Comparison of ENCODE assay signal across 25 mouse cellular contexts in genomic region chr19:44815111-44815510, GRCm38 (mm10). TPM values are rescaled to one million over a fixed set of nuclear protein-coding genes. Genes with fewer than 3 reads are reported as not detected.
DNase-seq lines count a peak whose midpoint lies in the region; ATAC-seq lines count a peak whose summit lies in the region.
"Had no signal": no experiment of that assay in that cellular context is flagged by ENCODE, and none has a peak within 500 bp of the region (broad histone marks: within the 10 kb centered on the region; RNA-seq: fewer than 3 reads in every experiment).

No protein-coding gene starts in this region.

- no peak for ATAC-seq in hindbrain, embryonic 11.5 days (ENCODE audit: low FRiP score)
- ATAC-seq in hindbrain, embryonic 14.5 days (ENCODE audit: low FRiP score) = no peak
- ATAC-seq in inflammation-experienced regulatory T-cells, adult 6 months = no peak
- ATAC-seq: activated CD4-positive, CD25-positive, alpha-beta regulatory T cell, adult 4 months; forebrain, embryonic 13.5 days; forebrain, embryonic 16.5 days; hindbrain, embryonic 16.5 days had no signal

- peak overlapping the region; percentile 49; the same call in 1 of the 2 replicates for H3K27ac ChIP-seq in hindbrain, embryonic 11.5 days (ENCODE audit: low read depth, low read length)
- no peak overlapping the region for H3K27ac ChIP-seq in hindbrain, embryonic 14.5 days
- H3K27ac ChIP-seq: forebrain, embryonic 10.5 days; forebrain, embryonic 13.5 days; heart, adult 2 months; heart, embryonic 10.5 days; heart, embryonic 13.5 days; hindbrain, embryonic 12.5 days had no signal

- no peak overlapping the region for H3K4me2 ChIP-seq in hindbrain, embryonic 11.5 days (replicated peaks; ENCODE audit: low read depth, low read length)
- H3K4me2 ChIP-seq in hindbrain, embryonic 14.5 days (replicated peaks) = no peak overlapping the region
- H3K4me2 ChIP-seq: forebrain, embryonic 13.5 days; heart, embryonic 13.5 days; hindbrain, embryonic 12.5 days had no signal

- H3K9me3 ChIP-seq in hindbrain, embryonic 11.5 days (ENCODE audit: control insufficient read depth, low read length) = no peaks in the 10 kb centered on the region
- no peaks in the 10 kb centered on the region for H3K9me3 ChIP-seq in hindbrain, embryonic 14.5 days (ENCODE audit: control insufficient read depth, low read length)
- H3K9me3 ChIP-seq: forebrain, embryonic 10.5 days; forebrain, embryonic 13.5 days; heart, embryonic 10.5 days; heart, embryonic 13.5 days; hindbrain, embryonic 12.5 days had no signal

- peaks cover 8% of the 10 kb centered on the region; the same call in 1 of the 2 replicates for H3K27me3 ChIP-seq in hindbrain, embryonic 11.5 days (ENCODE audit: control insufficient read depth, insufficient read depth, low read length)
- peaks cover 4% of the 10 kb centered on the region; the same call in 1 of the 2 replicates for H3K27me3 ChIP-seq in hindbrain, embryonic 14.5 days (ENCODE audit: control insufficient read depth, insufficient read depth, low read length)

- H3K4me1 ChIP-seq in hindbrain, embryonic 11.5 days (replicated peaks; ENCODE audit: control insufficient read depth, insufficient read depth, low read length) = peaks cover 14% of the 10 kb centered on the region
- H3K4me1 ChIP-seq in hindbrain, embryonic 14.5 days (replicated peaks; ENCODE audit: control insufficient read depth, insufficient read depth, low read length) = peaks cover 14% of the 10 kb centered on the region
- H3K4me1 ChIP-seq: heart, embryonic 13.5 days had no signal

- H3K9ac ChIP-seq in hindbrain, embryonic 11.5 days (ENCODE audit: low read depth, low read length) = no peak overlapping the region
- H3K9ac ChIP-seq in hindbrain, embryonic 14.5 days = no peak overlapping the region
- H3K9ac ChIP-seq: forebrain, embryonic 13.5 days; heart, embryonic 13.5 days; hindbrain, embryonic 12.5 days had no signal

- H3K4me3 ChIP-seq in hindbrain, embryonic 11.5 days (ENCODE audit: low read depth, low read length) = no peak overlapping the region
- no peak overlapping the region for H3K4me3 ChIP-seq in hindbrain, embryonic 14.5 days (replicated peaks; ENCODE audit: low read length)
- H3K4me3 ChIP-seq: forebrain, embryonic 10.5 days; forebrain, embryonic 13.5 days; heart, adult 2 months; heart, embryonic 10.5 days; heart, embryonic 13.5 days; hindbrain, embryonic 12.5 days had no signal

- no peaks in the 10 kb centered on the region for H3K36me3 ChIP-seq in hindbrain, embryonic 11.5 days (ENCODE audit: control insufficient read depth, insufficient read depth, low read length)
- H3K36me3 ChIP-seq in hindbrain, embryonic 14.5 days (replicated peaks; ENCODE audit: control insufficient read depth, insufficient read depth) = no peaks in the 10 kb centered on the region
- H3K36me3 ChIP-seq: forebrain, embryonic 10.5 days; heart, embryonic 10.5 days; heart, embryonic 13.5 days; hindbrain, embryonic 12.5 days had no signal

- WGBS in hindbrain, embryonic 11.5 days = 97% methylated on average over 3 of the region's 3 CpGs
- WGBS in hindbrain, embryonic 14.5 days = 92% methylated on average over 3 of the region's 3 CpGs

- DNase-seq in hindbrain, embryonic 11.5 days (ENCODE audit: low spot score) = no peak
- DNase-seq in hindbrain, embryonic 14.5 days (ENCODE audit: low spot score) = no peak
- peak; percentile 23 to 36 for DNase-seq in kidney, adult 8-10 months
- DNase-seq in kidney, postnatal 4 days = no peak
- peak; percentile 41 for DNase-seq in kidney, postnatal 14 days
- DNase-seq: adrenal gland, postnatal 10 days; adrenal gland, postnatal 36 days; cerebellum, adult 18-20 months; cerebellum, adult 9-10 months; cerebellum, postnatal 14 days; gastrocnemius, postnatal 10 days; gastrocnemius, postnatal 36 days; heart, adult 2 months; heart, postnatal 14 days; heart, postnatal 4 days had no signal

RNA-seq across cellular contexts. Expression of gene Pax2, which starts 59.3 kb away (rescaled TPM):
- 9.3 and 11.1 TPM in 2 replicates for polyA plus RNA-seq in hindbrain, embryonic 11.5 days (2014; fragmentation: Nextera tagmentation; extraction: Ambion mirVana)
- 18.7 and 22.1 TPM in 2 replicates for polyA plus RNA-seq in hindbrain, embryonic 14.5 days (2014; fragmentation: Nextera tagmentation; extraction: Ambion mirVana)
- polyA plus RNA-seq in inflammation-experienced regulatory T-cells, adult 6 months (2017; shearing (Covaris generic)) = not detected
- polyA plus RNA-seq: activated CD4-positive, CD25-positive, alpha-beta regulatory T cell, adult 4 months; forebrain, embryonic 16.5 days; heart, adult 2 months; heart, embryonic 13.5 days; heart, embryonic 16.5 days had no signal

Comparison
In these comparisons a context has a peak if more than half of its experiments do, and no peak if none do; other contexts are left out.
1. DNase-seq: peak in kidney, adult 8-10 months (2 of 2) and kidney, postnatal 14 days (single experiment); none in hindbrain, embryonic 11.5 days (single experiment), hindbrain, embryonic 14.5 days (single experiment) and kidney, postnatal 4 days (0 of 2).
2. RNA of gene Pax2, which starts 59.3 kb away (polyA plus RNA-seq): 18.7 to 22.1 TPM in hindbrain, embryonic 14.5 days and 9.3 to 11.1 TPM in hindbrain, embryonic 11.5 days; not detected in inflammation-experienced regulatory T-cells, adult 6 months; every median in the first group is over 10 times any median in the second.